Mouse (Mus musculus): ENCODE measurements at regions not wholly inside any gene's neighbourhood (a gene's known extent, or its start where the extent isn't known, plus 50 kb on each side); places are given as distances from the start of the nearest gene placed in this dataset.

GRCm38 (mm10) chr8:113250264-113250663 is 385.1 kb upstream of the Mon1b start:
- DNase-seq (ENCODE audit: low read depth, low spot score) = no peak

- no peak for DNase-seq (ENCODE audit: low read depth, low spot score)
Measured at GRCm38 (mm10) chr8:113254076-113254475, 381.3 kb upstream of the Mon1b start.

DNA sequence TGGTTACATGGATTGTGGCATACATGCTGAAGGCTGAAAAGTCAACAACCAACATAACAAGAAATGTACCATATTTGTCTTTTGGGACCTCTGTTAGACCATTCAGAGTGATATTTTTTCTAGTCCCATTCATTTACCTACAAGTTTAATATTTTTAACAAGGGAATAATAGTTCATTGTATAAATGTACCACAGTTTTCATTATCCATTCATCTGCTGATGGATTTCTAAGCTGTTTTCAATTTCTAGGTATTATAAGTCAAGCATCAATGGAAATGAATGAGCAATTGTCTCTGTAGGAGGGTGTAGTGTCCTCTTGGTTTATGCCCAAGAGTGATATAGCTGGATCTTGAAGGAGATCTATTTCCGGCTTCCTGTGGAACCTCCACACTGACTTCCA is 375.9 kb upstream of the Mon1b start:
- no peak for DNase-seq (ENCODE audit: low read depth, low spot score)

DNA sequence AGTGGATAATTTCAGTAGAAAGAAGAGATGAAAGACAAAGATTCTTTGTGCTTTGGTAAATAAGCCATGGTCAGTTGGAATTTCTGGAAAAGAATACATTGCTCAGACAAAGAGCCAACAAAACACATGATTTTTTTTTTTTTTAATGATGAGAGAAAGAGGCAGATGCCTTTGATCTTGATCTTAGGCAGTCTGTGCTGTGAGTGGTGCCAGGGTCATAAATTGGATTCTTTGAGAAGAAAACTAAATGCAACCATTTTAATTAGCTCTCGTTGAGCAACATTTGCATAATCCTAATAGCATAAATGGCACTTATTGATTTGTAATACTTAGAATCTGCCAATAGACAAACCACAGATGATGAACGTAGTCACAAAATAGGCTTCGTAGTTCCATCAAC is 372.1 kb upstream of the Mon1b start:
- DNase-seq (ENCODE audit: low read depth, low spot score) = no peak

DNA sequence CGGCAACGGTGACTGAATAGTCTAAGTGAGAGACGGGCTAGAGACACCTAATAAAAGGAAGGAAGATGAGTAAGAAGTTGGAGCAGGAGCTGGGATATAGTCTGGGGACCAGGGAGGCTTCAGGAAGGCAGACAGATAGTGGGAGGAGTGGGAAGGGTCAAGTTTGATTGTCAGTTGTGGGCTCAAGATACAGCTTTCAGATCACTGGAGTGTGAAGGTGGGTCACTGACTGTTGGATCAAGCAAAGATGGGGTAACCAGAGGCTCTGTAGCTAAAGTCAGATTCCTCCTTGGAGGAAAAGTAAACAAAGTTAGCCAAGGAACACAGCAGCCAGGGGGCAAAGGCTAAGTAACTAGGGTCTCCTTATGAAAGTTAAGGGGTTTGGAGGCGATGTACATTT is 364.1 kb upstream of the Mon1b start:
- no peak for DNase-seq (ENCODE audit: low read depth, low spot score)

GRCm38 (mm10) chr8:113300273-113300843 is 335.0 kb upstream of the Mon1b start:
- DNase-seq (ENCODE audit: low read depth, low spot score) = no peak

GRCm38 (mm10) chr8:113303426-113303825 is 332.0 kb upstream of the Mon1b start:
- DNase-seq (ENCODE audit: low read depth, low spot score) = no peak

DNA sequence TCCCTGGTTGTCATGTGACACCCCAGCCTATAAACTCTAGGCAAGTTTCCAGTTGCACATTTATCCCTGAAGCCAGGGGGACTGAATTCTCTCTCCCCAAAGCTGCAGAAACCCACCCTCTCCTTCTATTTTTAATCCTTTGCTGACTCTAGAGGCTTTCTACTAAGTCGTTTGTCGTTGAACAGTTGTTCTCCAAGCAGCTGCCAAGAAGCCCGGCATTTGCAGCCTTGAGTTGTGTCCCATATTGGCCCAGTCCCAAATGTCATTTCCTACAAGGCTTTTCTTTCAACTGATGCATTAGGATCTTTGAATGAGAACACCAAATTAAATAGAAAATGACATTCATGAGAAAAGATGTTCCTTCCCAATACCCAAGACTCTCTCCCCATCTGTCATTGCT is 318.2 kb upstream of the Mon1b start:
- DNase-seq (ENCODE audit: low read depth, low spot score) = no peak

GRCm38 (mm10) chr8:113331576-113331975 is 303.8 kb upstream of the Mon1b start:
- DNase-seq (ENCODE audit: low read depth, low spot score) = no peak

- no peak for DNase-seq (ENCODE audit: low read depth, low spot score)
Measured at GRCm38 (mm10) chr8:113341306-113341705, 294.1 kb upstream of the Mon1b start.

GRCm38 (mm10) chr8:113361900-113362299 is 273.5 kb upstream of the Mon1b start:
- DNase-seq (ENCODE audit: low read depth, low spot score) = no peak

DNA sequence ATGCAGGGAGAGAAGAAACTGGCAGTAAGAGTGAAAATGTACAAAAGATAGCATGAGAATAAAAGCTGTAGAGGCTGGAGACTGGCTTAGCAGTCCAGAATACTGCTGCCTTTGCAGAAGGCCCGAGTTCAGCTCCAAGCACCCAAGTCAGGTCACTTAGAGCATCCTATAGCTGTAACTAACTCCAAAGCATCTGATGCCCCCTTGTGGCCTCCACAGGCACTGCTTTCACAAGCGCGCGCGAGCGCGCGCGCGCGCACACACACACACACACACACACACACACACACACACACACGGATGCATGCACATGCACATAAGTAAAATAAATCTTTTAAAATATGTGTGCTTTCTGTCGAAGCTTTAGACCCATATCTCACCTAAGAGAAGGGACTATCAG is 271.2 kb upstream of the Mon1b start:
- DNase-seq (ENCODE audit: low read depth, low spot score) = peak; percentile 1

- no peak for DNase-seq (ENCODE audit: low read depth, low spot score)
Measured at GRCm38 (mm10) chr8:113383517-113383916, 251.9 kb upstream of the Mon1b start.

DNA sequence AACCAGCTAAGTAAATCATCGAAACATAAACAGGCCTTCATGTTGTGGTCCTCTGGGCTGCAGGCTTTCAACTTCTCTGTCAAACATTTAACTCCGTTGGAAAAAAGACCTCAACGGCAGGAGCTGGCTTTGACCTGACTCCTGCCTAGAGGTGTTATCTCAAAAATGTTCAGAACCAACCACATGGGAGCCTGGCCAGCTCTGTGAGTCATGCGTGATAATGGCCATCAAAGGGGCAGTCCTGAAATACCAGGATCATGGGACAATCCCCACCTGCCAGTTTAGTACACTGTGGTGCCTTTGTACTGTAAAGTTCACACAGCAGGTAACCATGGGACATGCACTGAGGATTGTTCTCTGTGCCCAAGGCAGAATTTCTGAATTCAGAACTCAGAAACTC is 251.4 kb upstream of the Mon1b start:
- DNase-seq (ENCODE audit: low read depth, low spot score) = no peak

- no peak for DNase-seq (ENCODE audit: low read depth, low spot score)
Measured at GRCm38 (mm10) chr8:113389504-113389903, 245.9 kb upstream of the Mon1b start.

DNA sequence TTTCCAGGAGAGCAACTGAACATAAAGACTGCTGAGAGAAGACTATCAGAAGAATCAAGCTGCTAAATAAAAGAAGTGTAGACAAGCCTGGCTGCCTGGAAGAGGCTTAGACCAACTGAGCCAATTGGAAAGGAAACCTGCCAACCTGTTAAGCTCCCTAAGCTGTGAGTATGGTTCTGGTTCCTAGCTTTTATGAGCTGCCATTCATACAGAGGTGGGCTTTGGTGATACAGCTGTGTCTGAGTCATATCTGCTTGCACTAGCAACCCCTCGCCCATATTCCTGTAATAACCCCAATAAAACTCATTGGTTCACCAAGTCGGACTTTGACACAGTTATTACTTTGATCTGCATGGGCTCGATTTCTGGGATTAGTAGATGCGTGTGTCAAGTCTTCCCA is 245.3 kb upstream of the Mon1b start:
- DNase-seq (ENCODE audit: low read depth, low spot score) = no peak

DNA sequence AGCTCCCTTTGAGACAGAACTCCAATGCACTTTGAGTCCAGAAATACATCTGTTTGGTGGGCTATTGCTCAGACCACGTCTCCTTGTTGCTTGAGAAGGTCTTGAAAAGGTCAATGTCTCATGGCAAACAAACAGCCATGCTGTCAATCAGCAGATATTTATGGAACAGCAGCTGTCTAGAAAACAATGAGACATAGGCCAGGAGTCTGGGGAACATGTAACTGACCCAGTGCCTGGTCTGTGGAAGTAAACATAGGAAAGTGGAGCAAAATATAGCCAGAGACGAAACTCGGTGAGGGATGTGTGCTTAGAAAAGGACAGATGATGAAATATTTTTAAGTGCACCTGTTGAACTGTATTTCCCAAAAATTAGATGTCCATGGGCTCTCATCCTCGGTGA is 241.1 kb upstream of the Mon1b start:
- DNase-seq (ENCODE audit: low read depth, low spot score) = no peak

GRCm38 (mm10) chr8:113405158-113405557 is 230.2 kb upstream of the Mon1b start:
- DNase-seq (ENCODE audit: low read depth, low spot score) = no peak

DNA sequence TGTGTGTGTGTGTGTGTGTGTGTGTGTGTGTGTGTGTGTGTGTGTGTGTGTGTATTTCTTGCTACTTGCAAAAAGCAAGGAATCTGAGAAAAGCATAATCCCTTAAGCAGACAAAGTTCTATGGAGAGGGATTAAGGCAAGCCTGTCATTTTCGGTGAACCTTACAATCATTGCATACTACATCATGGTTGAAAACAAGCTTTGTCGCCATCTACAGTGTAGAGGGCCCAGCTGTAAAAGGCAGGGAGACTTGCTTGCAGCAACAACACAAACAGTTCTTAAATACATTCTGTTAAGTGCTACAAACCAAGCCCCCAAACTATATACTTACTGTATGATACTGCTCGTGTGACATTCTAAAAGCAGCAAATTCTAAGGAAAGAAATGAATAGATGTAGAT is 216.0 kb upstream of the Mon1b start:
- no peak for DNase-seq (ENCODE audit: low read depth, low spot score)

GRCm38 (mm10) chr8:113422651-113423050 is 212.7 kb upstream of the Mon1b start:
- DNase-seq (ENCODE audit: low read depth, low spot score) = no peak

DNA sequence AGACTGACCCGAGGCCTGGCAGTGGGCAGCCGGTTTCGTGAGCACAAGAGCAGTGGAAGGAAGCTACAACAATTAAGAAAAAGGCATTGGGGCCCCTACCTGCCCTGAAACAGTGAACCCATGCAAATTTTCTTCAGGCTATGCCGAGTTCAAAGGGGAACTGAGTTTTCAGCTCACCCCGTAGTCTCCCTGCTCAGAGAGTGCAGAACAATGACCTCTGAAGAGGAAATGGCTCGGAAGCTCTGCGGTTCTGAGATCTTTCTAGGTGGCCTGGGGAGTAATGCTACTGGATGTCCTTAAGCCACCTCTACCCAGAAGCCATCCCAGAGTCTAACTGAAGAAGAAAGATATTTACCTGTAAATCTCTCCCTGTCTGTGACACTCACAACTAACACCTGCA is 196.3 kb upstream of the Mon1b start:
- DNase-seq (ENCODE audit: low read depth, low spot score) = no peak

- no peak for DNase-seq (ENCODE audit: low read depth, low spot score)
Measured at GRCm38 (mm10) chr8:113454022-113454421, 181.4 kb upstream of the Mon1b start.

DNA sequence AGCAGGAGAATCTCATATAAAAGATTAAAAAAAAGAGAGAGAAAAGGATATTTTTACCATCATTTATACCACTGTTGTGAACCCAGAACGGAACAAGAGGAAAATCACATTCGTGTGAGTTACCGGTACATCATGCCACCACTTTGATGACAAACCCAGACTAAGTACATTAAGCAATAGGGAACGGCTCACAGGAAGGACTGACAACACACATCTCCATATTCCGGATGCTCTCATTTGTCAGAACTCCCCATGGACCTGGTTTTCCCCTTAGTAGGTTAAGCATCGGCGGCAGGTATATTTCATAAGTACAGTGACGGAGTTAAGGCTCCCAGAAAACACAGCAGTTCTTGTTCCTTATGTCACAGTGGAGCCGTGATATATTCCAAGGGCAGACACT is 170.8 kb upstream of the Mon1b start:
- DNase-seq (ENCODE audit: low read depth, low spot score) = no peak

GRCm38 (mm10) chr8:113465156-113465555 is 170.2 kb upstream of the Mon1b start:
- DNase-seq (ENCODE audit: low read depth, low spot score) = no peak

Measured in A20 (cell line).